Comparison of ENCODE assay signal across 9 mouse cellular contexts in the genomic region with DNA sequence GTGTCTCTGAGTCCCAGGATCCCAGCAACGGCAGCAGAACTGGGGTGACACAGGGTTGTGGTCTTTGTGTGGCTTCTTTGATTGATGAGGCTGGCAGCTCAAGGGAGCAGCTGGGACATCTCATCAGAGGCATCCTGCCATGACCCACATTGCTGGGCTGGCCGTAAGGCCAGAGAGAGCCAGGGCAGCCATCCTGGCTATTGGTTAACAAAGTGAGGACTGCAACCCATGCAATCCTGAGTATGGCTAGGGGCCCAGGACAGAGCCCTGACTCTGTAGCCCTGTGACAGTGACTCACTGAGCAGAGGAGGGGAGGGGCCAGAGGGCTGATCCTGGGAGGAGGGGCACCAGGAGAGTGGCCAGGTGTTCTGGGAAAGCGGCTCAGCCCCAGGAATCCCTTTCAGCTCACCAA. TPM values are rescaled to one million over a fixed set of nuclear protein-coding genes. Genes with fewer than 3 reads are reported as not detected.
A peak's percentile ranks its signal among the peaks of the same experiment; 100 is the strongest.
DNase-seq lines count a peak whose midpoint lies in the region; ATAC-seq and TF ChIP-seq lines count a peak whose summit lies in the region.
"Had no signal": no experiment of that assay in that cellular context is flagged by ENCODE, and none has a peak within 500 bp of the region (broad histone marks: within the 10 kb centered on the region; RNA-seq: fewer than 3 reads in every experiment).

No protein-coding gene starts in this region.

- H3K4me2 ChIP-seq in intestine, embryonic 15.5 days (replicated peaks): peak overlapping the region; percentile 11; the same call in 1 of the 2 replicates
- H3K4me2 ChIP-seq in liver, postnatal 0 days (ENCODE audit: low read depth, low read length): peak overlapping the region; percentile 44; the same call in 1 of the 2 replicates
- H3K4me2 ChIP-seq in forebrain, embryonic 11.5 days (ENCODE audit: low read depth, low read length, severe bottlenecking): no peak overlapping the region

- 0 out of 2 replicates have a peak overlapping the region, but pooled peaks have one; percentile 36 for H3K27ac ChIP-seq in intestine, embryonic 15.5 days
- peak overlapping the region; percentile 76 for H3K27ac ChIP-seq in liver, postnatal 0 days (ENCODE audit: low read depth)
- H3K27ac ChIP-seq in forebrain, embryonic 11.5 days (ENCODE audit: low read depth, low read length): no peak overlapping the region

- WGBS in intestine, embryonic 15.5 days: 13% methylated on average over 3 of the region's 3 CpGs
- 27% methylated on average over 3 of the region's 3 CpGs for WGBS in liver, postnatal 0 days (ENCODE audit: insufficient replicate concordance)
- 45% methylated on average over 3 of the region's 3 CpGs for WGBS in forebrain, embryonic 11.5 days

- no peak for TF ChIP-seq CTCF in liver, postnatal 0 days (IDR thresholded peaks at IDR 0.05; ENCODE audit: low read depth)

- no peaks in the 10 kb centered on the region for H3K36me3 ChIP-seq in intestine, embryonic 15.5 days
- H3K36me3 ChIP-seq in liver, postnatal 0 days (replicated peaks; ENCODE audit: insufficient read depth, low read length): no peaks in the 10 kb centered on the region
- no peaks in the 10 kb centered on the region for H3K36me3 ChIP-seq in forebrain, embryonic 11.5 days (ENCODE audit: control insufficient read depth, insufficient read depth, low read length)

- H3K9me3 ChIP-seq in intestine, embryonic 15.5 days: no peaks in the 10 kb centered on the region
- no peaks in the 10 kb centered on the region for H3K9me3 ChIP-seq in liver, postnatal 0 days (ENCODE audit: low read length)
- no peaks in the 10 kb centered on the region for H3K9me3 ChIP-seq in forebrain, embryonic 11.5 days (ENCODE audit: control insufficient read depth, low read length)

- peak; percentile 44 for DNase-seq in NIH3T3 (ENCODE audit: low read depth)
- DNase-seq in adrenal gland, adult 2 months: peak; percentile 88
- peak; percentile 77 for DNase-seq in liver, postnatal 0 days
- no peak for DNase-seq in urinary bladder, postnatal 10 days (ENCODE audit: low spot score)
- DNase-seq in natural killer cell, adult 2 months (ENCODE audit: low spot score in 2 of 2): no peak
- no peak for DNase-seq in forebrain, embryonic 11.5 days (ENCODE audit: low spot score)
- no peak for DNase-seq in frontal cortex, postnatal 36 days (ENCODE audit: low spot score in 2 of 2)

- H3K4me3 ChIP-seq in intestine, embryonic 15.5 days (replicated peaks): no peak overlapping the region
- H3K4me3 ChIP-seq in liver, postnatal 0 days (ENCODE audit: low read depth, low read length): no peak overlapping the region
- H3K4me3 ChIP-seq in forebrain, embryonic 11.5 days (ENCODE audit: low read depth, low read length): no peak overlapping the region

- peak; percentile 82 for ATAC-seq in intestine, embryonic 15.5 days
- ATAC-seq in liver, postnatal 0 days: peak; percentile 97
- ATAC-seq in forebrain, embryonic 11.5 days (replicated peaks; ENCODE audit: low FRiP score): no peak

- H3K27me3 ChIP-seq in intestine, embryonic 15.5 days (replicated peaks): no peaks in the 10 kb centered on the region
- no peaks in the 10 kb centered on the region for H3K27me3 ChIP-seq in liver, postnatal 0 days (ENCODE audit: insufficient read depth, low read length)
- peaks cover 4% of the 10 kb centered on the region; the same call in 1 of the 2 replicates for H3K27me3 ChIP-seq in forebrain, embryonic 11.5 days (ENCODE audit: control insufficient read depth, insufficient read depth, low read length)

- peaks cover 19% of the 10 kb centered on the region for H3K4me1 ChIP-seq in intestine, embryonic 15.5 days (replicated peaks)
- peaks cover 9% of the 10 kb centered on the region; the same call in 1 of the 2 replicates for H3K4me1 ChIP-seq in liver, postnatal 0 days (ENCODE audit: insufficient read depth)
- H3K4me1 ChIP-seq in forebrain, embryonic 11.5 days (replicated peaks; ENCODE audit: control insufficient read depth, insufficient read depth, low read length): peaks cover 3% of the 10 kb centered on the region; the same call in 1 of the 2 replicates

- H3K9ac ChIP-seq in intestine, embryonic 15.5 days: peak overlapping the region; percentile 13; the same call in 1 of the 2 replicates
- H3K9ac ChIP-seq in liver, postnatal 0 days (replicated peaks): no peak overlapping the region
- H3K9ac ChIP-seq in forebrain, embryonic 11.5 days (ENCODE audit: low read length): no peak overlapping the region

- TF ChIP-seq EP300 in liver, postnatal 0 days (IDR thresholded peaks at IDR 0.05; ENCODE audit: low read depth): peak; percentile 28; the same call in 1 of the 2 replicates

RNA-seq across cellular contexts. Expression of a gene that starts 3.2 kb away (rescaled TPM):
- total RNA-seq in adrenal gland, adult 2 months (2021): 1 to 10 TPM in 1 of 2 experiments, not detected in 1; 1.0 TPM
- 0.17 and 0.66 TPM in 2 replicates for polyA plus RNA-seq in adrenal gland, adult 2 months (2012; rRNA removed)
- 6.6 and 7.1 TPM in 2 replicates for polyA plus RNA-seq in intestine, embryonic 15.5 days (2015; fragmentation: Nextera tagmentation; extraction: Ambion mirVana)
- 16.9 and 18.9 TPM in 2 replicates for polyA plus RNA-seq in liver, postnatal 0 days (2015; fragmentation: Nextera tagmentation; extraction: Ambion mirVana)
- 0.37 and 0.56 TPM in 2 replicates for polyA plus RNA-seq in forebrain, embryonic 11.5 days (2014; fragmentation: Nextera tagmentation; extraction: Ambion mirVana)
- total RNA-seq: neutrophil, adult 5-6 weeks had no signal

RNA-seq across cellular contexts. Expression of a gene that starts 24.9 kb away (rescaled TPM):
- total RNA-seq in adrenal gland, adult 2 months (2021): not detected
- polyA plus RNA-seq in adrenal gland, adult 2 months (2012; rRNA removed): not detected in 2 replicates
- 0.42 and 0.53 TPM in 2 replicates for polyA plus RNA-seq in intestine, embryonic 15.5 days (2015; fragmentation: Nextera tagmentation; extraction: Ambion mirVana)
- polyA plus RNA-seq in liver, postnatal 0 days (2015; fragmentation: Nextera tagmentation; extraction: Ambion mirVana): not detected in 2 replicates
- 83.2 and 84.0 TPM in 2 replicates for polyA plus RNA-seq in forebrain, embryonic 11.5 days (2014; fragmentation: Nextera tagmentation; extraction: Ambion mirVana)
- total RNA-seq: neutrophil, adult 5-6 weeks had no signal

RNA-seq across cellular contexts. Expression of a gene that starts 38.5 kb away (rescaled TPM):
- under 1 TPM in 1 of 2 experiments, not detected in 1; 0.28 TPM for total RNA-seq in adrenal gland, adult 2 months (2021)
- polyA plus RNA-seq in adrenal gland, adult 2 months (2012; rRNA removed): not detected in 2 replicates
- 0.06 and 0.14 TPM in 2 replicates for polyA plus RNA-seq in intestine, embryonic 15.5 days (2015; fragmentation: Nextera tagmentation; extraction: Ambion mirVana)
- polyA plus RNA-seq in liver, postnatal 0 days (2015; fragmentation: Nextera tagmentation; extraction: Ambion mirVana): 0.16 and 0.18 TPM in 2 replicates
- 0.07 and 0.17 TPM in 2 replicates for polyA plus RNA-seq in forebrain, embryonic 11.5 days (2014; fragmentation: Nextera tagmentation; extraction: Ambion mirVana)

RNA-seq across cellular contexts. Expression of a gene that starts 52.8 kb away (rescaled TPM):
- total RNA-seq in adrenal gland, adult 2 months (2021): 10 to 100 TPM; 27.3 to 31.5 TPM
- 30.6 and 31.8 TPM in 2 replicates for polyA plus RNA-seq in adrenal gland, adult 2 months (2012; rRNA removed)
- polyA plus RNA-seq in intestine, embryonic 15.5 days (2015; fragmentation: Nextera tagmentation; extraction: Ambion mirVana): 428 and 484 TPM in 2 replicates
- 91.5 and 96.4 TPM in 2 replicates for polyA plus RNA-seq in liver, postnatal 0 days (2015; fragmentation: Nextera tagmentation; extraction: Ambion mirVana)
- polyA plus RNA-seq in forebrain, embryonic 11.5 days (2014; fragmentation: Nextera tagmentation; extraction: Ambion mirVana): 5.0 and 5.2 TPM in 2 replicates

Comparison
In these comparisons a context has a peak if more than half of its experiments do, and no peak if none do; other contexts are left out.
1. DNase-seq: peak in NIH3T3 (single experiment), adrenal gland, adult 2 months (single experiment) and liver, postnatal 0 days (single experiment); none in urinary bladder, postnatal 10 days (single experiment), natural killer cell, adult 2 months (0 of 2), forebrain, embryonic 11.5 days (single experiment) and frontal cortex, postnatal 36 days (0 of 2).
2. RNA of a gene that starts 24.9 kb away (polyA plus RNA-seq): 83.2 to 84.0 TPM in forebrain, embryonic 11.5 days; 0.42 to 0.53 TPM in intestine, embryonic 15.5 days, not detected in adrenal gland, adult 2 months and not detected in liver, postnatal 0 days; every median in the first group is over 10 times any median in the second.